Mouse (Mus musculus) stomach, postnatal 0 days (tissue): ENCODE measurements at regions not wholly inside any gene's neighbourhood (a gene's known extent, or its start where the extent isn't known, plus 50 kb on each side); places are given as distances from the start of the nearest gene placed in this dataset.

Experiments used
- ATAC-seq: fragments of 200-750 bp; cut with Nextera tagmentation; 2 replicates; pipeline ENCODE4 v1.8.0; 2017; ENCODE audit not compliant: low FRiP score, low TSS enrichment
- DNase-seq: peaks from one replicate; pipeline ENCODE4 v3.0.0-alpha.2; 2016; ENCODE audit warnings: low spot score
- H3K27ac ChIP-seq: fragments of 300-500 bp; sonication (generic); replicated peaks from 2 replicates; pipeline ENCODE4 v1.5.1; 2014; ENCODE audit warnings: mild to moderate bottlenecking, control low read depth
- H3K27me3 ChIP-seq: fragments of 300-500 bp; sonication (generic); 2 replicates; pipeline ENCODE4 v1.6.1; 2014; ENCODE audit warnings: low read length; ENCODE audit not compliant: control insufficient read depth, insufficient read depth
- H3K36me3 ChIP-seq: fragments of 300-500 bp; sonication (generic); 2 replicates; pipeline ENCODE4 v1.6.1; 2014; ENCODE audit warnings: low read length, mixed read lengths; ENCODE audit not compliant: control insufficient read depth, insufficient read depth
- H3K4me1 ChIP-seq: fragments of 300-500 bp; sonication (generic); replicated peaks from 2 replicates; pipeline ENCODE4 v1.6.1; 2014; ENCODE audit warnings: antibody characterized with exemption; ENCODE audit not compliant: control insufficient read depth, insufficient read depth
- H3K4me2 ChIP-seq: fragments of 300-500 bp; sonication (generic); replicated peaks from 2 replicates; pipeline ENCODE4 v1.6.1; 2014; ENCODE audit warnings: low read depth, mild to moderate bottlenecking, control low read depth, moderate library complexity
- H3K4me3 ChIP-seq: fragments of 300-500 bp; sonication (generic); 2 replicates; pipeline ENCODE4 v1.5.1; 2014; ENCODE audit warnings: low read depth, low read length, control low read depth
- H3K9ac ChIP-seq: fragments of 300-500 bp; sonication (generic); 2 replicates; pipeline ENCODE4 v1.6.1; 2014; ENCODE audit warnings: mild to moderate bottlenecking, low read length, control low read depth, mixed read lengths
- H3K9me3 ChIP-seq: fragments of 300-500 bp; sonication (generic); 2 replicates; pipeline ENCODE4 v1.6.1; 2016; ENCODE audit warnings: low read length; ENCODE audit not compliant: control insufficient read depth
- CTCF ChIP-seq: IDR thresholded peaks from 2 replicates; pipeline ENCODE4 v1.5.1; 2016; ENCODE audit warnings: antibody characterized with exemption, low read depth, mild to moderate bottlenecking, moderate library complexity
- EP300 ChIP-seq: optimal IDR thresholded peaks from 2 replicates; pipeline ENCODE3; 2016; ENCODE audit warnings: antibody characterized with exemption
- WGBS: fragments of 180-500 bp; shearing (Covaris S2); extraction: QIAGEN DNeasy Blood & Tissue Kit; methylation state at CpG from one replicate; pipeline ENCODE4 v1.1.7; 2014; 5-methylcytosine and 5-hydroxymethylcytosine counted together

GRCm38 (mm10) chr10:67798991-67799390 lies 113.5 kb downstream of the Zfp365 start:
- WGBS, result 66% methylated on average over 10 of the region's 10 CpGs
- no peaks in the 10 kb centered on the region for H3K9me3 ChIP-seq
- H3K4me1 ChIP-seq, result no peaks in the 10 kb centered on the region
- no peaks in the 10 kb centered on the region for H3K36me3 ChIP-seq
- no peak overlapping the region for H3K27ac ChIP-seq
- no peaks in the 10 kb centered on the region for H3K27me3 ChIP-seq
- no peak overlapping the region for H3K4me2 ChIP-seq
- ATAC-seq, result no peak
- TF ChIP-seq EP300 (no peak), CTCF (no peak)
- no peak for DNase-seq
- no peak overlapping the region for H3K4me3 ChIP-seq
- H3K9ac ChIP-seq, result no peak overlapping the region

GRCm38 (mm10) chr10:67793206-67793605 lies 119.3 kb downstream of the Zfp365 start:
- no peak for DNase-seq
- no peak overlapping the region for H3K27ac ChIP-seq
- TF ChIP-seq CTCF (no peak), EP300 (no peak)

GRCm38 (mm10) chr10:67789651-67790050 lies 122.8 kb downstream of the Zfp365 start:
- Histone ChIP-seq H3K36me3 (no peaks in the 10 kb centered on the region), H3K27me3 (no peaks in the 10 kb centered on the region), H3K27ac (no peak overlapping the region), H3K4me2 (no peak overlapping the region), H3K9ac (no peak overlapping the region), H3K9me3 (no peaks in the 10 kb centered on the region), H3K4me3 (no peak overlapping the region), H3K4me1 (no peaks in the 10 kb centered on the region)
- ATAC-seq (no peak), DNase-seq (no peak)
- TF ChIP-seq CTCF, result no peak
- TF ChIP-seq EP300, result no peak
- 70% methylated on average over 12 of the region's 12 CpGs for WGBS

More at GRCm38 (mm10) chr10:67793206-67793605, 119.3 kb downstream of the Zfp365 start:
- Histone ChIP-seq H3K27me3 (no peaks in the 10 kb centered on the region), H3K9ac (no peak overlapping the region), H3K9me3 (no peaks in the 10 kb centered on the region), H3K4me2 (no peak overlapping the region), H3K4me1 (no peaks in the 10 kb centered on the region), H3K36me3 (no peaks in the 10 kb centered on the region), H3K4me3 (no peak overlapping the region)
- WGBS, result 51% methylated on average over 3 of the region's 3 CpGs
- no peak for ATAC-seq

- no peaks in the 10 kb centered on the region for H3K36me3 ChIP-seq
- H3K4me1 ChIP-seq, result no peaks in the 10 kb centered on the region
- TF ChIP-seq EP300 (no peak), CTCF (no peak)
- no peak overlapping the region for H3K4me2 ChIP-seq
- ATAC-seq (no peak), DNase-seq (no peak)
- H3K9me3 ChIP-seq, result no peaks in the 10 kb centered on the region
- H3K27me3 ChIP-seq, result no peaks in the 10 kb centered on the region
- H3K9ac ChIP-seq, result no peak overlapping the region
- no peak overlapping the region for H3K27ac ChIP-seq
- H3K4me3 ChIP-seq, result no peak overlapping the region
- WGBS, result 49% methylated on average over 6 of the region's 6 CpGs
Measured at GRCm38 (mm10) chr10:67788116-67788515, 124.3 kb downstream of the Zfp365 start.

GRCm38 (mm10) chr10:67785563-67785962 lies 126.9 kb downstream of the Zfp365 start:
- WGBS, result 42% methylated on average over 2 of the region's 2 CpGs
- Histone ChIP-seq H3K36me3 (no peaks in the 10 kb centered on the region), H3K4me1 (no peaks in the 10 kb centered on the region), H3K4me2 (no peak overlapping the region), H3K9ac (no peak overlapping the region), H3K27ac (no peak overlapping the region), H3K4me3 (no peak overlapping the region), H3K9me3 (no peaks in the 10 kb centered on the region), H3K27me3 (no peaks in the 10 kb centered on the region)
- no peak for TF ChIP-seq CTCF
- no peak for TF ChIP-seq EP300
- ATAC-seq (no peak), DNase-seq (no peak)

- WGBS, result 64% methylated on average over 10 of the region's 10 CpGs
- no peak overlapping the region for H3K4me3 ChIP-seq
- TF ChIP-seq CTCF (no peak), EP300 (no peak)
- H3K9ac ChIP-seq, result no peak overlapping the region
- H3K9me3 ChIP-seq, result no peaks in the 10 kb centered on the region
- no peaks in the 10 kb centered on the region for H3K4me1 ChIP-seq
- ATAC-seq (no peak), DNase-seq (no peak)
- H3K4me2 ChIP-seq, result no peak overlapping the region
- no peaks in the 10 kb centered on the region for H3K36me3 ChIP-seq
- no peak overlapping the region for H3K27ac ChIP-seq
- H3K27me3 ChIP-seq, result no peaks in the 10 kb centered on the region
Measured at GRCm38 (mm10) chr10:67778341-67778740, 134.1 kb downstream of the Zfp365 start.
